Mouse (Mus musculus): ENCODE measurements around the gene Ankrd53.
"Not testable (repeated sequence)": the region's sequence is repeated elsewhere in the genome, so short reads cannot be mapped to it uniquely, and the experiment has no call there.

Ankrd53 gene

DNA sequence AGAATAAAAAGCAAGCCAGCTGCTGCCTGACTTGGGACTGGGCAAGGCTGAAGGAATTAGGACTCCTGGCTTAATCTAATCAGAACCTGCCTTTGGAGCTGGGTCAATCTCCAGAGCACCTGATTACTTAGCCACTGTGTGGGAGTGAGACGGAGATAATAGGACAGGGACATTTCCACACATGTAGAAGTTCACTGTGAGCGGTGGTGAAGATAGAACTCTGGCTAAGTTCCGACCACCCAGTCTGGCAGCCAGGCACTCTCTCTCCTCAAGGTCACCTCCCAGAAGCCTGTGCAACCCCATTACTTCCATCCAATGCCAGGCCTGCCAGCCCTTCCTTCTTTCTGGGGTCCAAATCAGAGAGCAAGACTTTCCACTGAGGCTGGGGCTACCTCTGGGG lies 4.5 kb downstream of the Ankrd53 start:
- DNase-seq (ENCODE audit: low read depth, low spot score), result no peak

DNA sequence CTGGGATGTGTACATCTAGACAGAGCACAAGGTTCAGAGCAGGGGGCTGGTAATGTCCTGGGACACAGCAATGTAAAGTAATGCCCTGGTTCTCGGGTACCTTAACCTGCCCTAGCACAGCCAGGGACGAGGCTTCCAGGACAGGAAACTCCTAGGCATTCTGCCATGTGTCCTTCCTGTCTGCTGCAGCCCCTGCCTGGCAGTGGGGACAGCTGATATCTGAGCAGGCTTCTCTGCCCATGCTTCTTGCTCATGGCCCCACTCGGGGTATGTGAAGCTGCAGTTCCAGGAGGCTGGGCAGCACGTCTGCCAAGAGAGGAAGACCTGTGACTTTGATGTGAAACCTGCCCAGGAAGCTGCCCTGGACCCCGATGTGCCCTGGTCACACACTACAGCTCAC lies 6.0 kb downstream of the Ankrd53 start:
- DNase-seq (ENCODE audit: low read depth, low spot score), result no peak

DNA sequence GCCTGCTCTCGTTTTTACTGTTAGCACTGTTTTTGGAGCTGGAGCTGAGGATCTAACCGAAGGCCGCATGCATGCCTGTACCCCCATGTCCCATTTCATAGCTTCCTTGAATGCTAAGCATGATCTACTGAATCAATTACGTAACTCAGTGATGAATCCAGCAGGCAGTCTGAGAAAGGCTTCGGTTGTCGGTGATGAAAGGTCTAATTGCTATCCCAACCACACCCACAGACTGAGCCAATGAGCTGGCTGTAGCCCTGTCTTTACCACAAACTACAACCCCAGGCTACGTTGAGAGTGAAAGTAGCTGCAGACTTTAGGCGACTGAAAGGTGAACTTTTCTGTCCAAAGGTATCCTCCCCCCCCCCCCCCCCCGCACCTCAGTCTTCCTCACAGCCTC lies 11.7 kb downstream of the Ankrd53 start:
- DNase-seq (ENCODE audit: low read depth, low spot score), result no peak

DNA sequence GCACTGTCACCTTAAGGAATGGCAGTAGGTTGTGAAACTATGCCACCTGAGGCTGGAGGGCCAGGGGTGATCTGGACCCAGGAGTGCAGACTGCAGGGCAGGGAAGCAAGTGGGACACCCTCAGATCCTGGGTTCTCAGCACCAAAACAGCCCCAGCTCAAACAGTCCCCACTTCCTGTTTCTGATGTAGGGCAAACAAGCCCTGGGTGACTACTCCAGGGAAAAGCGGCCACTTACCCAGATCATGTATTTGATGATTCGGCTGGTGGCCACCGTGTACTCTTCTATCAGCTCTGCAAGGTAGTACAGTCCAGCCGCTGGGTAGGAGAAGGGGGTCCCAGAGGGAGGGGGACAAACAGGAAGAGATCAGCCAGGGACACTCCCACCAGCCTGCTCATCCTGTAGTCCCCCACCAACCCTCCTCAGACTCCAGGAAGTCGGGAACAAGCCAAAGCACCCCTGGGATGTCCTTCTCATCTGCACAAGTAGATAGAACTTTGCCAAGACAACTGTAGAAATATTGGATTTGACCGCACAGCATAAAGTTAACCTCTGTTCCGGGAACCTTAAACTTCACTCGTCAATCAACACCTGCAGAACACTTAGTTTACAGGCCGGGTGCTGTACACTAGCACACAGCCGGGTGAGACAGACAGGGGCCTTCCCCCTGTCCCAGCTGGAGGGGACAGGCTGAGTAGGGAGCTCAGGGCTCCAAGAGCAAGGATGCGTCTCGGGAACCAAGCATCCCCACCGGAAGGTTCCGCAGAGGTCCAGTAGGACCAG lies 12.5 kb downstream of the Ankrd53 start:
- DNase-seq (ENCODE audit: low read depth, low spot score), result no peak

DNA sequence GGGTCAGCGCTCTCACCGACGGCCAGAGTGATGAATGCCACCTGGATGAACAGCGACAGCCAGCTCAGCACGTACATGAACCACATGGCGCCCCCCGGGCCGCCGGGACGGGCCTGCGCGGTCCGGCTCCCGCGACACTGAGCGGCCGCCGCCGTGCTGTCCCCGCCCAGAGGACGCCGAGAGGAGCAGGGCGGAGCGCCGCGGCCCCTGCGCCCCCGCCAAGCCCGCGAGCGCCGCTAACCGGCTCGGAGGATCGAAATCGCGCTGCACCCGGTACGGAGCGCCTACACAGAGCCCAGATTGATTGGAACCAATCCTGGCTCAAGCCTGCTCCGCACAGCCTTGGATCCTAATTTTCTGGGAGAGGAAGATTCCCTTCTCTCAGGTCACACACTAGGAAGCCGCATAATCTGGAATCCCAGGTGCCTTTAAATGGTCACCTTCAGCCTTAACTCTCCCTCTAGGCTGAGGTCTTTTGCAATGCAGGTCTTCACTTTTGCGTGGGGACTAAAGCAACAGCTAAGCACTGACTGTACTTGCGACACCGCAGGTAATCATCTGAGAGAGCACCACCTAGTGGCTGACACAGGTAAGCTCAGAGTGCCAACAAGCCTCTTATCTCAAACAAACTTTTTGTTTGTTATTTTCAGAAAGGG lies 13.3 kb downstream of the Ankrd53 start, which contains the start of gene Tex261:
Gene Tex261, minus strand, starts transcription at position 176 of the 656 bp plus-strand sequence.
- DNase-seq (ENCODE audit: low read depth, low spot score), result peak; percentile 88

DNA sequence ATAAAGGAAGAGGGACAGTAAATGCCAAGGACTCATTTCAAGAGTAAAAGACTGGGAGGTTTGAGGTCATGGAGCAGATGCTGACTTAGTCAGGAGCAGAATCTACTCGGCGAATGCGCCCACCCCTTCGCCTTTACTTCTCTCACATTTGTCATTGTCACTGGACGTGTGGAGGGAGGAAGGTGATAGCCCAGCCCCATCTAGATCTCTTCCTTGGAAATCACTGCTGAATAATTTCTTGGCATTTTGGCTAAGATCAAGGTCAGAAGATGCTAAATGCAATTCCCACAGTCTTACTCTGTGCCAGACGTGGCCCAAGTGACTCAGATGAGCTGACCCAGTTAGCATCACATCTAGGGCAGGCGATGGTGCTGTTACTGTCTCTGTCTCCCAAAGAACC lies 15.9 kb downstream of the Ankrd53 start:
- DNase-seq (ENCODE audit: low read depth, low spot score), result no peak

DNA sequence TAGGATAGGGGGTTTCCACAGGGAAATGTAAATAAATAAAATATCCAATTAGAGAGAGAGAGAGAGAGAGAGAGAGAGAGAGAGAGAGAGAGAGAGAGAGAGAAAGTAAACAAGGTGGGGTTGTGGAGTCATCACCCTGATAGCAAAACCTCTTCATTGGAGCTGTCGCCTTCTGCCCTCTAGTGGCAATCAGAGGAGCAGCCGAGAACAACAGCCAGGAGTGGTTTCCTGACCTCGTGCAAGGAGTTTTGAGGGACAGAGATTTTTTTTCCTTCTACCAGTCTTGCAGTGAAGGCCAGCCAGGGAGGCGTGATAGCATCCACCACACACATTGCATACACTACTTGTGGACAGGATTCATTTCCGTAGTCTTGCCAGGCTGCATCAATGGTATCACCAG lies 16.6 kb downstream of the Ankrd53 start:
- no peak for DNase-seq (ENCODE audit: low read depth, low spot score)

DNA sequence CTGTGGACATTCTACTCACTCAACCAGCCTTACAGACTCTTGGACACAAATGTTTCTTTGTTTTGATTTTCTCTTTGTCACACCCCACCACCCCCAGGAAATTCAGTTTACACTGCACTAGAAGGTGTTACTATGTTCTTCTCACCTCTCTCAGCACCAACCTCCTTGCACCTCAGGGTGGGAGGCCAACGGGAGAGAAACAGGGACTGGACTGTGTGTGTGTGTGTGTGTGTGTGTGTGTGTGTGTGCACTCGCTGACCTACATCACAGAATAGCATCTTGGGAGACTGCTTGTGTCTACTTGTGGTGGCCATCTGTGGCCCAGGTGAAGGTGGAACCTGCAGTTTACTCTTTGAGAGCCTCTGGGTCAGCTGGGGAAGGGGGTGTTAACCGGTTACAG lies 24.0 kb downstream of the Ankrd53 start:
- no peak for DNase-seq (ENCODE audit: low read depth, low spot score)

DNA sequence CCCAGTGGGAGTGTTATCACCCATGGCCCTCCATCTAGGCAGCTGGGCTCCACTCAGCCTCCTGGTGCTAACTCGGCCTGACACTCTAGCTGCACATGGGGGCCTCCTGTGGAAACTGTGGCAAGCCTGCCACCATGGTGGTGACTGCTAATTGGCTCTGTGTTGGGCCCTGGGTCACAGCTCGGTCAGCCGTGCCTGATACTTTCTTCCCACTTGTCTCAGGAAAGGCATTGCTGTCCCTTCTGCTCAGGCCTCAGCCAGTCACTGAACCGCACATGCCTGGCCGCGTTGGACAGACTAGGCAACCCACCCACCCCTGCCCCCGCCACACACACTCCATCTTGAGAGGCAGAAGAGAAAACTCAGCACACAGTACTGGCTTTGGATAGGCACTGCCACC lies 26.1 kb downstream of the Ankrd53 start:
- DNase-seq (ENCODE audit: low read depth, low spot score), result no peak

DNA sequence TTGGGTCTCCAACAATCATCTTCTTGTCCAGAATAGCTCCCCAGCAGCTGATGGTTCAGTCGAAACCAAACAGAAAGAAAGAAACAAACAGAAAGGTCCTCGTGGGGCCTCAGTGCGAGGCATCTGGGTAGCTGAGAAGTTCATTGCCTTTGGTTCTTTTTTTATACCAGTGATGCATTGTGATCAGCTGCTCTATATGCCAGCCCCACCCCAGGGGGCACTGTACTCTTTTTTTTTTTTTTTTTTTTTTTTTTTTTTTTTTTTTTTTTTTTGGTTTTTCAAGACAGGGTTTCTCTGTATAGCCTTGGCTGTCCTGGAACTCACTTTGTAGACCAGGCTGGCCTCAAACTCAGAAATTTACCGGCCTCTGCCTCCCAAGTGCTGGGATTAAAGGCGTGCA lies 28.1 kb downstream of the Ankrd53 start:
- DNase-seq (ENCODE audit: low read depth, low spot score), result not testable (repeated sequence)

DNA sequence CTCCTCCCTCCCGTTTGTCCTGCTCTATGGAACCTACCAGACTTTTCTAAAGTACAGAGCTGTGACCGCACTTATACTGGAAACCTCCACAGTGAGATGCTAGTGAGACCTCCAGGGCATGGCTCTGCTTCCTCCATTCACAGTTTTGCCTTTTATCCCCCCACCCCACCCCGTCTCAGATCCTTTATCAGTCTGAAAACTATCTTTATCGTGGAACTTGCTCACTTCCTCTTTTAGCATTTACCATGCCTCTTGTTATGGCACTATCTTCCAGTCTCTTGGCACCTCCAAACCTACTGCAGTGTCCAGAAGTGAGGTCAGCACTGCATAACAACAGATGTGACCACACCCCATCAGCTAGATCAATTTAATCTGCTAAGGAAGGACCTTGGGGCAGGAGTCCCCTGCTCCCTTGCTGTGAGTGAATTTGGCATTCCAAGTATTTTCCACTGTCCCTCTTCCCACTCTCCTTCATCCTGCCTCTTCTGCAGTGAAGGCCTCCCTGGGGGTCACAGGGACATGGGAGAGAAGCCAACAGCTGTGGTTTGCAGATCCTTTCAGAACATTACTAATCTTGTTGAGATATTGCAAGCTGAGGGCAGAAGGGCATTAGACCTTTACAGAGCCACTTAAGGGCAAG lies 28.9 kb downstream of the Ankrd53 start:
- no peak for DNase-seq (ENCODE audit: low read depth, low spot score)

DNA sequence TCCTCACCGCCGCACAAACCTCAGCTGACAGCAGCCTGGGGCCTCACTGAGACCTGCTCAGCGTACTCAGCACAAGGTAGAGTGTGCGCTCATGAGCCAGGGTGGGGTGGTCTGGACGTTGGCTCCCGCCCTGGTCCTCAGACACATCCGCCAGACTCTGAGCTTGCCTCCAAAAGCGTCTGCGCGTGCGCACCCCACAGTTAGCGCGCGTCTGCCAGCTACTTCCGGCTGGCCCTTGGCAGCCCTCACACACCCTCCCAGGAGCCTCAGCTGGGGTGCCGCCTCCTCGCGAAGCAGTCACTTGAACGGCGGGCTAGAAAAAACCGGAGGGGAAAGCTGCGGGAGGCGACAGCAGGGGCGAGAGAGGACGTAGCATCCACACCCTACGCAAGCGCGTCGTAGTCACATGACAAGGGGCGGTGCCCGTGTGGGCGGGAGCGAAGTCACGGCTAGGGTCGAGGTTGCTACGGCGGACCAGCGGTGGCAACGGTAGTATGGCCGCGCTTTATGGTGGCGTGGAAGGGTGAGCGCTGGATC lies 32.4 kb downstream of the Ankrd53 start, which contains the start of gene Nagk:
Gene Nagk, plus strand, starts transcription at position 223 of the 537 bp plus-strand sequence.
- DNase-seq (ENCODE audit: low read depth, low spot score), result peak; percentile 90

DNA sequence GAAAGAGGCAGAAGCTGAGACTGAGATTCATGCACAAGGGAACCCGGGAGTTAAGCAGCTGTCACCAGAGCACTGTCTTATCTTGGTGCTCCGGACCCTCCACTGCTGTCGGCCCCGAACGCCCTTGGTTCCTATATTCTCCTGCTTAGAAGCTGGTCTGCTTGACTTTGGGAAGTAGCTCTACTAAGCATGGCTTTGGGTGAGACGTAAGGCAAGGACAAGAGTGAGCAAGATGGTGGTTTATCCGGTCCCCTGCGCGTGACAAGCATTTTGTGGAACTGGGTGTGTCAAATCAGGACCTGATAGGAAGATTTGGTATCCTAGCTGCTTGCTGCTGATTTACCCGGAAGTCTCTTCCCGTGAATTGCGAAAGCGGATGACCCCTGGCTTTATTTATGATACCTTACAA lies 33.1 kb downstream of the Ankrd53 start:
- DNase-seq (ENCODE audit: low read depth, low spot score), result no peak

DNA sequence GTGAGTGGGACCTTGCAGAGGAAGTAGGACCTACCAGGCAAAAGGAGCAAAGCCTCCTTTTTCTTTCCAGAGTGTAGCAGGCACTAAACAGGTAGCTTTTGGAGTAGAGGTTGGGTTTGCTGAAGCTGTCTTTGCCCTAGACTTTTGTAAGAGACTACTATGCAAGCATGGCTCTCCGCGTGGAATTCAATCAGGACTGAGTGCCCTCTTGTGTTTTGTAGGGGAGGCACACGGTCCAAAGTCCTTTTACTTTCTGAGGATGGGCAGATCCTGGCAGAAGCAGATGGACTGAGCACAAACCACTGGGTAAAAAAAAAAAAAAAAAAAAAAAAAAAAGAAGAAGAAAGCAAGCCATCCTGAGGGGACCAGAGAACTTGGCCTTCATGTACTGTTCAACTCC lies 34.2 kb downstream of the Ankrd53 start:
- DNase-seq (ENCODE audit: low read depth, low spot score), result no peak

DNA sequence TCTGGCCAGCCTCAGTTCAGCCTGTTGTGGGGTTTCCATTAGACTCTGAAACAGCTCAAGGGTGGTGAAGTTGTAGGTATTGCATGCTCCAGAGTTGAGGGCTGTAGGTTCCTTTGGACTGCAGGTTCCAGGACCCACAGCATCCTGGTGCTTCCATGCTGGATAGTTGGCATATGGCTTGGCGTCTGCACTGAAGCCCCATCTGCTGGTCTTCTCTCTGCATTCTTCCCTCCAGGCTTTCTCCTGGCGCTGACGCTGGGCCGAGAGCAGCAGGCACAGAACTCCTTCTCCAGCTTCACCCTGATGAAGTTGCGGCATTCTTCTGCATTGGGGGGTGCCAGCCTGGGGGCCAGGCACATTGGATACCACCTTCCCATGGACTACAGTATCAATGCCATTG lies 39.6 kb downstream of the Ankrd53 start:
- no peak for DNase-seq (ENCODE audit: low read depth, low spot score)

DNA sequence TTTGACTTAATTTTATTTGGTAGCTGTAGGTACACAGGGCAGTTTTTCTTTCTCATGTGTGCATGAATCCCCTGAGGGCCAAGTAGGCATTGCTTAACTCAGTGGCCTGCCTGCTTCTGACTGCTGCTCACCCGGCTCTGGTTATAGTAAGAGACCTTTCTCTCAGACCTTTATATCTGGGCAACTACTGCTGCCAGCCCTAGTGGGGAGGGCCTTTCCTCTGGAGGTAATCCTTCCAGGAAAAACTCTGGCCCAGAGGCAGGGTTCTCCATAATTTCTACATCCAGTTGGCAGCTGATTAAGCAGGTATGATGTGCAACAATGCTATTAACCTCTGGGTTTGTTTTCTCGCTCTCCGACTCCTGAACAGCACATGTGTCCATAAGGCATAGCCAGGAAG lies 40.4 kb downstream of the Ankrd53 start:
- no peak for DNase-seq (ENCODE audit: low read depth, low spot score)

DNA sequence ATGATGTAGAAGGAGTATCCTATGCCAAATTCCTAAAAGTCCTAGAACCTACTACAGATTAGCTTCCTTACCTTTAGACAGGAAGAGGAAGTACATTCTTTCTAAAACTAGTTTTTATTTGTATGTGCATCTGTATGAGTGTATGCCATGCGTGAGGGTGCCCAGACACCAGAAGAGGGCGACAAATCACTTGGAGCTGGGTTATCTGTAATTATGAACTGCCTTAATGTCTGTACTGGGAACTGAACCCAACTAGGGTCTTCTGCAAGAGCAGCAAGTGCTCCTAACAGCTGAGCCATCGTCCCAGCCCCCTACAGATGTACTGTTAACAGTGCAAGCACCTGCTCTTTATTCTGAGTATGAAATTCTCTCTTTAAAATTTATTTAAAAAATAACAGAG lies 53.4 kb downstream of the Ankrd53 start:
- no peak for DNase-seq (ENCODE audit: low read depth, low spot score)
